Mouse (Mus musculus): ENCODE data around the gene Hc. TPM values are rescaled to one million over a fixed set of nuclear protein-coding genes. Genes with fewer than 3 reads are reported as not detected.

Hc gene
- total and polyA plus RNA-seq, 3 experiments = 0.74 to 1.2 (median 0.91) TPM

GRCm38 (mm10) chr2:34946046-34946445 lies 115.2 kb downstream of the Hc start:
- in situ Hi-C loops (cut with MboI; ENCODE audit: low pct_ligation_motif_present, low pct_unique_long_range_greater_than_20kb, low sequenced_read_pairs) (no loop called here), dilution Hi-C loops (cut with MboI; ENCODE audit: extremely low pct_ligation_motif_present, extremely low pct_unique_long_range_greater_than_20kb, low sequenced_read_pairs) (no loop called here)
- TF ChIP-seq ELF1 (IDR thresholded peaks at IDR 0.05; ENCODE audit: low read depth, low read length) (no peak), UBTF (IDR thresholded peaks at IDR 0.05; ENCODE audit: low read depth, low read length) (no peak), E2F4 (IDR thresholded peaks at IDR 0.05; ENCODE audit: insufficient replicate concordance, low read depth, low read length) (no peak), RAD21 (IDR thresholded peaks at IDR 0.05; ENCODE audit: low read depth, low read length) (no peak), USF2 (conservative IDR thresholded peaks at IDR 0.05; ENCODE audit: low read depth, low read length) (no peak), KAT2A (IDR thresholded peaks at IDR 0.05; ENCODE audit: insufficient replicate concordance, low read length) (no peak), IRF4 (IDR thresholded peaks at IDR 0.05; ENCODE audit: low read depth, low read length) (no peak), NELFE (IDR thresholded peaks at IDR 0.05; ENCODE audit: low read depth, low read length) (no peak), POLR2AphosphoS2 (IDR thresholded peaks at IDR 0.05; ENCODE audit: low read depth, low read length) (no peak), USF1 (IDR thresholded peaks at IDR 0.05; ENCODE audit: low read depth, low read length) (no peak), TCF12 (IDR thresholded peaks at IDR 0.05; ENCODE audit: low read depth, low read length) (no peak), TBP (conservative IDR thresholded peaks at IDR 0.05; ENCODE audit: low read depth, low read length) (no peak)
- Histone ChIP-seq H3K27me3 (replicated peaks) (no peaks in the 10 kb centered on the region), H3K4me3 (replicated peaks in 1 of 3; ENCODE audit: low read depth in 2 of 3, low read length in 2 of 3, poor library complexity in 1 of 3) (no peak overlapping the region), H3K4me1 (ENCODE audit: control insufficient read depth in 1 of 2, insufficient read depth in 2 of 2) (peaks cover 22 to 76% of the 10 kb centered on the region in 2 experiments), H3K9ac (ENCODE audit: insufficient read depth, low read depth) (no peak overlapping the region), H3K27ac (ENCODE audit: insufficient read depth, low read depth) (no peak overlapping the region), H3K9me3 (replicated peaks; ENCODE audit: low read length) (no peaks in the 10 kb centered on the region), H3K36me3 (replicated peaks in 1 of 2; ENCODE audit: control insufficient read depth in 1 of 2, insufficient read depth in 1 of 2, low read length in 1 of 2) (peaks cover 82 to 92% of the 10 kb centered on the region in 2 experiments), H3K79me2 (replicated peaks; ENCODE audit: control insufficient read depth, extremely low read depth, insufficient read depth, poor library complexity, severe bottlenecking) (peaks cover 22% of the 10 kb centered on the region), H3K4me2 (ENCODE audit: insufficient read depth, low read depth, poor library complexity, severe bottlenecking) (no peak overlapping the region)
- no peak for DNase-seq (ENCODE audit: extremely low read depth)

GRCm38 (mm10) chr2:34945580-34945979 lies 115.7 kb downstream of the Hc start:
- dilution Hi-C loops (cut with MboI; ENCODE audit: extremely low pct_ligation_motif_present, extremely low pct_unique_long_range_greater_than_20kb, low sequenced_read_pairs) (no loop called here), in situ Hi-C loops (cut with MboI; ENCODE audit: low pct_ligation_motif_present, low pct_unique_long_range_greater_than_20kb, low sequenced_read_pairs) (no loop called here)
- no peak for DNase-seq (ENCODE audit: extremely low read depth)
- Histone ChIP-seq H3K27me3 (replicated peaks) (no peaks in the 10 kb centered on the region), H3K9me3 (replicated peaks; ENCODE audit: low read length) (no peaks in the 10 kb centered on the region), H3K4me2 (ENCODE audit: insufficient read depth, low read depth, poor library complexity, severe bottlenecking) (no peak overlapping the region), H3K4me3 (replicated peaks in 1 of 3; ENCODE audit: low read depth in 2 of 3, low read length in 2 of 3, poor library complexity in 1 of 3) (no peak overlapping the region), H3K36me3 (replicated peaks in 1 of 2; ENCODE audit: control insufficient read depth in 1 of 2, insufficient read depth in 1 of 2, low read length in 1 of 2) (peaks cover 81 to 89% of the 10 kb centered on the region in 2 experiments), H3K27ac (ENCODE audit: insufficient read depth, low read depth) (peak overlapping the region; percentile 61; the same call in 1 of the 2 replicates), H3K9ac (ENCODE audit: insufficient read depth, low read depth) (no peak overlapping the region), H3K79me2 (replicated peaks; ENCODE audit: control insufficient read depth, extremely low read depth, insufficient read depth, poor library complexity, severe bottlenecking) (peaks cover 18% of the 10 kb centered on the region), H3K4me1 (ENCODE audit: control insufficient read depth in 1 of 2, insufficient read depth in 2 of 2) (peaks cover 22 to 75% of the 10 kb centered on the region in 2 experiments)
- 0 out of 2 replicates have a peak, but pooled peaks have one; percentile 18 for TF ChIP-seq ETS1 (conservative IDR thresholded peaks at IDR 0.05; ENCODE audit: low read depth, low read length)
- TF ChIP-seq ZNF384 (IDR thresholded peaks at IDR 0.05; ENCODE audit: low read depth, low read length) = no peak
- TF ChIP-seq MAFK (IDR thresholded peaks at IDR 0.05; ENCODE audit: insufficient replicate concordance, low read length) = peak; percentile 96
- no peak for TF ChIP-seq USF1 (IDR thresholded peaks at IDR 0.05; ENCODE audit: low read depth, low read length)
- TF ChIP-seq JUND (conservative IDR thresholded peaks at IDR 0.05; ENCODE audit: low read depth, low read length) = no peak
